Mouse (Mus musculus) kidney, postnatal 0 days (tissue): ENCODE measurements at regions not wholly inside any gene's neighbourhood (a gene's known extent, or its start where the extent isn't known, plus 50 kb on each side); places are given as distances from the start of the nearest gene placed in this dataset.

Source experiments
- ATAC-seq: fragments of 200-750 bp; cut with Nextera tagmentation; replicated peaks from 2 replicates; pipeline ENCODE4 v1.8.0; 2017; ENCODE audit warnings: low read depth, moderate number of reproducible peaks, moderate TSS enrichment, moderate library complexity; ENCODE audit not compliant: low FRiP score
- DNase-seq: peaks from one replicate; pipeline ENCODE4 v3.0.0-alpha.2; 2016; ENCODE audit warnings: low spot score
- H3K27ac ChIP-seq: fragments of 300-500 bp; sonication (generic); 2 replicates; pipeline ENCODE4 v1.5.1; 2014; ENCODE audit warnings: mild to moderate bottlenecking
- H3K27me3 ChIP-seq: fragments of 300-500 bp; sonication (generic); 2 replicates; pipeline ENCODE4 v1.6.1; 2014; ENCODE audit warnings: low read length, mixed read lengths; ENCODE audit not compliant: insufficient read depth
- H3K36me3 ChIP-seq: fragments of 300-500 bp; sonication (generic); 2 replicates; pipeline ENCODE4 v1.6.1; 2014; ENCODE audit warnings: low read length, mixed read lengths; ENCODE audit not compliant: insufficient read depth
- H3K4me1 ChIP-seq: fragments of 300-500 bp; sonication (generic); replicated peaks from 2 replicates; pipeline ENCODE4 v1.6.1; 2014; ENCODE audit warnings: antibody characterized with exemption, low read length, mixed read lengths; ENCODE audit not compliant: insufficient read depth
- H3K4me2 ChIP-seq: fragments of 300-500 bp; sonication (generic); 2 replicates; pipeline ENCODE4 v1.6.1; 2014; ENCODE audit warnings: mild to moderate bottlenecking, low read length, moderate library complexity, mixed read lengths
- H3K4me3 ChIP-seq: fragments of 300-500 bp; sonication (generic); replicated peaks from 2 replicates; pipeline ENCODE4 v1.5.1; 2014; ENCODE audit warnings: low read depth, low read length
- H3K9ac ChIP-seq: fragments of 300-500 bp; sonication (generic); 2 replicates; pipeline ENCODE4 v1.6.1; 2014; ENCODE audit warnings: low read depth, low read length
- H3K9me3 ChIP-seq: fragments of 300-500 bp; sonication (generic); replicated peaks from 2 replicates; pipeline ENCODE4 v1.6.1; 2016; ENCODE audit warnings: low read length, inconsistent platforms, mixed read lengths
- CTCF ChIP-seq: IDR thresholded peaks from 2 replicates; pipeline ENCODE4 v1.5.1; 2016; ENCODE audit warnings: antibody characterized with exemption, low read depth, mild to moderate bottlenecking, moderate library complexity
- WGBS: fragments of 180-500 bp; shearing (Covaris S2); extraction: QIAGEN DNeasy Blood & Tissue Kit; methylation state at CpG from one replicate; pipeline ENCODE4 v1.1.7; 2014; 5-methylcytosine and 5-hydroxymethylcytosine counted together

GRCm38 (mm10) chr4:50675576-50675975, 540.9 kb upstream of the Cylc2 start:
- Histone ChIP-seq H3K27ac (no peak overlapping the region), H3K9me3 (no peaks in the 10 kb centered on the region), H3K4me3 (no peak overlapping the region), H3K4me1 (no peaks in the 10 kb centered on the region), H3K36me3 (no peaks in the 10 kb centered on the region), H3K4me2 (no peak overlapping the region), H3K9ac (no peak overlapping the region), H3K27me3 (no peaks in the 10 kb centered on the region)
- no peak for ATAC-seq
- WGBS = 56% methylated on average over 2 of the region's 2 CpGs
- TF ChIP-seq CTCF = peak; percentile 31; the same call in 1 of the 2 replicates
- DNase-seq = peak; percentile 7

- Histone ChIP-seq H3K4me2 (no peak overlapping the region), H3K4me1 (no peaks in the 10 kb centered on the region), H3K36me3 (no peaks in the 10 kb centered on the region), H3K9me3 (no peaks in the 10 kb centered on the region), H3K4me3 (no peak overlapping the region), H3K9ac (no peak overlapping the region), H3K27me3 (no peaks in the 10 kb centered on the region), H3K27ac (no peak overlapping the region)
- ATAC-seq = no peak
- WGBS = 88% methylated on average over 2 of the region's 2 CpGs
- no peak for TF ChIP-seq CTCF
- DNase-seq = no peak
These were observed 530.5 kb upstream of the Cylc2 start for GRCm38 (mm10) chr4:50686019-50686418.
